Mouse (Mus musculus) kidney, embryonic 14.5 days (tissue): Measurements from ENCODE around the gene Washc1. TPM values are rescaled to one million over a fixed set of nuclear protein-coding genes. Genes with fewer than 3 reads are reported as not detected.
"Not testable (repeated sequence)": the region's sequence is repeated elsewhere in the genome, so short reads cannot be mapped to it uniquely, and the experiment has no call there.

Experiments
- ATAC-seq: fragments of 200-750 bp; cut with Nextera tagmentation; 2 replicates; pipeline ENCODE4 v1.8.0; 2017; ENCODE audit warnings: moderate number of reproducible peaks, mild to moderate bottlenecking, moderate TSS enrichment, moderate library complexity; ENCODE audit not compliant: low FRiP score, low TSS enrichment
- H3K27ac ChIP-seq: fragments of 300-500 bp; sonication (generic); 2 replicates; pipeline ENCODE4 v1.5.1; 2014; ENCODE audit warnings: low read depth, mild to moderate bottlenecking, low read length, moderate library complexity, mixed read lengths
- H3K27me3 ChIP-seq: fragments of 300-500 bp; sonication (generic); 2 replicates; pipeline ENCODE4 v1.6.1; 2014; ENCODE audit warnings: mild to moderate bottlenecking, low read length; ENCODE audit not compliant: control insufficient read depth, insufficient read depth
- H3K36me3 ChIP-seq: fragments of 300-500 bp; sonication (generic); 2 replicates; pipeline ENCODE4 v1.6.1; 2014; ENCODE audit warnings: low read length, mixed read lengths; ENCODE audit not compliant: control insufficient read depth, insufficient read depth
- H3K4me1 ChIP-seq: fragments of 300-500 bp; sonication (generic); 2 replicates; pipeline ENCODE4 v1.6.1; 2014; ENCODE audit warnings: low read length, mixed read lengths; ENCODE audit not compliant: control insufficient read depth, insufficient read depth
- H3K4me2 ChIP-seq: fragments of 300-500 bp; sonication (generic); replicated peaks from 2 replicates; pipeline ENCODE4 v1.6.1; 2014; ENCODE audit warnings: low read depth, mild to moderate bottlenecking, low read length
- H3K4me3 ChIP-seq: fragments of 300-500 bp; sonication (generic); 2 replicates; pipeline ENCODE4 v1.5.1; 2014; ENCODE audit warnings: mild to moderate bottlenecking, low read length
- H3K9ac ChIP-seq: fragments of 300-500 bp; sonication (generic); 2 replicates; pipeline ENCODE4 v1.6.1; 2014; ENCODE audit warnings: low read depth, mild to moderate bottlenecking, low read length, moderate library complexity
- H3K9me3 ChIP-seq: fragments of 300-500 bp; sonication (generic); 2 replicates; pipeline ENCODE4 v1.6.1; 2016; ENCODE audit warnings: low read length; ENCODE audit not compliant: control insufficient read depth
- WGBS: fragments of 180-500 bp; shearing (Covaris S2); extraction: QIAGEN DNeasy Blood & Tissue Kit; methylation state at CpG from one replicate; pipeline ENCODE4 v1.1.7; 2014; 5-methylcytosine and 5-hydroxymethylcytosine counted together
- polyA plus RNA-seq: library from polyadenylated mRNA; unstranded; fragments of >200 nt; fragmentation: Nextera tagmentation; extraction: Ambion mirVana; gene quantifications from 2 replicates; pipeline ENCODE4 v1.2.1, GENCODE M21; 2014

The Washc1 gene
- polyA plus RNA-seq, 1 experiment from 2014 or later, result 38.4 TPM

- peak overlapping the region; percentile 85 for H3K4me2 ChIP-seq
- H3K36me3 ChIP-seq, result peaks cover 28% of the 10 kb centered on the region
- H3K9me3 ChIP-seq, result no peaks in the 10 kb centered on the region
- peak overlapping the region; percentile 91 for H3K27ac ChIP-seq
- peak; percentile 56; the same call in 1 of the 2 replicates for ATAC-seq
- peak overlapping the region; percentile 78 for H3K9ac ChIP-seq
- H3K4me1 ChIP-seq, result peaks cover 16% of the 10 kb centered on the region
- H3K4me3 ChIP-seq, result peak overlapping the region; percentile 83
- H3K27me3 ChIP-seq, result no peaks in the 10 kb centered on the region
- WGBS, result 1% methylated on average over 20 of the region's 20 CpGs
These were observed 12.7 kb downstream of the Washc1 start for GRCm38 (mm10) chr17:66123816-66124610.

- Histone ChIP-seq H3K9me3 (no peaks in the 10 kb centered on the region), H3K27ac (no peak overlapping the region), H3K4me3 (no peak overlapping the region; the same call in 1 of the 2 replicates), H3K4me2 (no peak overlapping the region), H3K9ac (no peak overlapping the region), H3K4me1 (peaks cover 16% of the 10 kb centered on the region), H3K27me3 (no peaks in the 10 kb centered on the region), H3K36me3 (peaks cover 27% of the 10 kb centered on the region)
- no peak for ATAC-seq
- WGBS, result 69% methylated on average over 5 of the region's 5 CpGs
These were observed 13.9 kb downstream of the Washc1 start for GRCm38 (mm10) chr17:66125211-66125610.

- Histone ChIP-seq H3K9me3 (peaks cover 3% of the 10 kb centered on the region; the same call in 1 of the 2 replicates), H3K27me3 (no peaks in the 10 kb centered on the region), H3K4me2 (no peak overlapping the region), H3K4me3 (no peak overlapping the region), H3K9ac (no peak overlapping the region), H3K36me3 (peaks cover 68% of the 10 kb centered on the region), H3K4me1 (peaks cover 2% of the 10 kb centered on the region; the same call in 1 of the 2 replicates), H3K27ac (no peak overlapping the region)
- 89% methylated on average over 9 of the region's 9 CpGs for WGBS
- ATAC-seq, result no peak
These were observed 19.0 kb downstream of the Washc1 start for GRCm38 (mm10) chr17:66130371-66130770.

- no peak for ATAC-seq
- H3K4me3 ChIP-seq, result no peak overlapping the region
- 98% methylated on average over 4 of the region's 4 CpGs for WGBS
- H3K27me3 ChIP-seq, result no peaks in the 10 kb centered on the region
- H3K27ac ChIP-seq, result no peak overlapping the region
- peaks cover 74% of the 10 kb centered on the region for H3K36me3 ChIP-seq
- no peak overlapping the region for H3K4me2 ChIP-seq
- H3K4me1 ChIP-seq, result no peaks in the 10 kb centered on the region
- H3K9me3 ChIP-seq, result peaks cover 3% of the 10 kb centered on the region; the same call in 1 of the 2 replicates
- H3K9ac ChIP-seq, result no peak overlapping the region
These were observed 19.9 kb downstream of the Washc1 start for GRCm38 (mm10) chr17:66131212-66131611.

GRCm38 (mm10) chr17:66152706-66153662 lies 41.6 kb downstream of the Washc1 start:
- H3K4me2 ChIP-seq, H3K4me3 ChIP-seq, H3K9ac ChIP-seq, H3K9me3 ChIP-seq, H3K4me1 ChIP-seq, H3K27ac ChIP-seq, H3K27me3 ChIP-seq: not testable (repeated sequence)
- peaks cover 44% of the 10 kb centered on the region for H3K36me3 ChIP-seq
- 69% methylated on average over 5 of the region's 8 CpGs for WGBS
- peak; percentile 51 for ATAC-seq

- H3K9me3 ChIP-seq, H3K27ac ChIP-seq, H3K4me1 ChIP-seq, H3K27me3 ChIP-seq, H3K4me2 ChIP-seq, H3K9ac ChIP-seq, H3K4me3 ChIP-seq: not testable (repeated sequence)
- ATAC-seq, result peak; percentile 74
- H3K36me3 ChIP-seq, result peaks cover 35% of the 10 kb centered on the region
- WGBS, result 49% methylated on average over 4 of the region's 4 CpGs
These were observed 42.5 kb downstream of the Washc1 start for GRCm38 (mm10) chr17:66153735-66154423.

- 83% methylated on average over 1 of the region's 2 CpGs for WGBS
- peaks cover 25% of the 10 kb centered on the region for H3K36me3 ChIP-seq
- no peaks in the 10 kb centered on the region for H3K4me1 ChIP-seq
These were observed 43.5 kb downstream of the Washc1 start for GRCm38 (mm10) chr17:66154876-66155275.

GRCm38 (mm10) chr17:66158271-66158670 lies 46.9 kb downstream of the Washc1 start:
- Histone ChIP-seq H3K9ac (no peak overlapping the region), H3K4me3 (no peak overlapping the region), H3K27me3 (no peaks in the 10 kb centered on the region), H3K9me3 (peaks cover 9% of the 10 kb centered on the region; the same call in 1 of the 2 replicates), H3K4me1 (no peaks in the 10 kb centered on the region), H3K4me2 (no peak overlapping the region), H3K36me3 (no peaks in the 10 kb centered on the region), H3K27ac (no peak overlapping the region)
- ATAC-seq, result no peak
- WGBS, result 90% methylated on average over 5 of the region's 5 CpGs

More at GRCm38 (mm10) chr17:66154876-66155275, 43.5 kb downstream of the Washc1 start:
- no peak overlapping the region for H3K9ac ChIP-seq
- ATAC-seq, result no peak
- H3K4me2 ChIP-seq, result no peak overlapping the region
- H3K4me3 ChIP-seq, result no peak overlapping the region
- H3K27ac ChIP-seq, result no peak overlapping the region
- H3K9me3 ChIP-seq, result no peaks in the 10 kb centered on the region
- no peaks in the 10 kb centered on the region for H3K27me3 ChIP-seq
